Mouse (Mus musculus): Measurements from ENCODE around the gene Fyn. TPM values are rescaled to one million over a fixed set of nuclear protein-coding genes. Genes with fewer than 3 reads are reported as not detected.

Gene Fyn
- polyA plus RNA-seq, 1 experiment, result 9.1 TPM

GRCm38 (mm10) chr10:39377219-39377618 is 8.6 kb downstream of the Fyn start:
- WGBS, result 57% methylated on average over 5 of the region's 5 CpGs
- no peak for DNase-seq (ENCODE audit: low read depth, low spot score)

- WGBS, result 90% methylated on average over 8 of the region's 8 CpGs
- no peak for DNase-seq (ENCODE audit: low read depth, low spot score)
Measured at GRCm38 (mm10) chr10:39378025-39378603, 9.5 kb downstream of the Fyn start.

GRCm38 (mm10) chr10:39379287-39379686 is 10.6 kb downstream of the Fyn start:
- 83% methylated on average over 10 of the region's 10 CpGs for WGBS
- DNase-seq (ENCODE audit: low read depth, low spot score), result no peak

GRCm38 (mm10) chr10:39379721-39380370 is 11.2 kb downstream of the Fyn start:
- WGBS, result 79% methylated on average over 5 of the region's 5 CpGs
- no peak for DNase-seq (ENCODE audit: low read depth, low spot score)

GRCm38 (mm10) chr10:39385259-39385658 is 16.6 kb downstream of the Fyn start:
- 82% methylated on average over 8 of the region's 8 CpGs for WGBS
- no peak for DNase-seq (ENCODE audit: low read depth, low spot score)

GRCm38 (mm10) chr10:39386203-39386602 is 17.5 kb downstream of the Fyn start:
- DNase-seq (ENCODE audit: low read depth, low spot score), result no peak
- WGBS, result 68% methylated on average over 15 of the region's 15 CpGs

- DNase-seq (ENCODE audit: low read depth, low spot score), result no peak
- WGBS, result 43% methylated on average over 5 of the region's 5 CpGs
Measured at GRCm38 (mm10) chr10:39387024-39387423, 18.4 kb downstream of the Fyn start.

GRCm38 (mm10) chr10:39387556-39387955 is 18.9 kb downstream of the Fyn start:
- WGBS, result 82% methylated on average over 11 of the region's 11 CpGs
- no peak for DNase-seq (ENCODE audit: low read depth, low spot score)

GRCm38 (mm10) chr10:39388144-39388543 is 19.5 kb downstream of the Fyn start:
- DNase-seq (ENCODE audit: low read depth, low spot score), result no peak
- 80% methylated on average over 3 of the region's 3 CpGs for WGBS

GRCm38 (mm10) chr10:39389451-39389891 is 20.8 kb downstream of the Fyn start:
- DNase-seq (ENCODE audit: low read depth, low spot score), result no peak
- WGBS, result 89% methylated on average over 11 of the region's 11 CpGs

- 91% methylated on average over 7 of the region's 7 CpGs for WGBS
- no peak for DNase-seq (ENCODE audit: low read depth, low spot score)
Measured at GRCm38 (mm10) chr10:39390541-39390940, 21.9 kb downstream of the Fyn start.

- DNase-seq (ENCODE audit: low read depth, low spot score), result no peak
- WGBS, result 76% methylated on average over 6 of the region's 6 CpGs
Measured at GRCm38 (mm10) chr10:39392900-39393483, 24.3 kb downstream of the Fyn start.

GRCm38 (mm10) chr10:39395544-39395943 is 26.9 kb downstream of the Fyn start:
- no peak for DNase-seq (ENCODE audit: low read depth, low spot score)
- WGBS, result 92% methylated on average over 5 of the region's 5 CpGs

- 86% methylated on average over 7 of the region's 7 CpGs for WGBS
- no peak for DNase-seq (ENCODE audit: low read depth, low spot score)
Measured at GRCm38 (mm10) chr10:39398924-39399323, 30.3 kb downstream of the Fyn start.

GRCm38 (mm10) chr10:39400155-39400554 is 31.5 kb downstream of the Fyn start:
- WGBS, result 86% methylated on average over 5 of the region's 5 CpGs
- no peak for DNase-seq (ENCODE audit: low read depth, low spot score)

GRCm38 (mm10) chr10:39402487-39402886 is 33.8 kb downstream of the Fyn start:
- 75% methylated on average over 6 of the region's 6 CpGs for WGBS
- DNase-seq (ENCODE audit: low read depth, low spot score), result no peak

- whole genome bisulfite sequencing, result 75% methylated on average over 6 of the region's 6 CpGs
- no peak for DNase-seq (ENCODE audit: low read depth, low spot score)
Measured at GRCm38 (mm10) chr10:39403706-39404105, 35.1 kb downstream of the Fyn start.

GRCm38 (mm10) chr10:39404175-39404574 is 35.5 kb downstream of the Fyn start:
- DNase-seq (ENCODE audit: low read depth, low spot score), result no peak
- WGBS, result 80% methylated on average over 4 of the region's 4 CpGs

- DNase-seq (ENCODE audit: low read depth, low spot score), result no peak
- 49% methylated on average over 10 of the region's 10 CpGs for WGBS
Measured at GRCm38 (mm10) chr10:39405982-39406797, 37.5 kb downstream of the Fyn start.

GRCm38 (mm10) chr10:39406798-39407189 is 38.1 kb downstream of the Fyn start:
- DNase-seq (ENCODE audit: low read depth, low spot score), result no peak
- WGBS, result 65% methylated on average over 7 of the region's 7 CpGs

Measured in large intestine, adult 2 months (tissue).